Mouse (Mus musculus) large intestine, adult 2 months (tissue): Measurements from ENCODE around the gene Cdk2ap2. TPM values are rescaled to one million over a fixed set of nuclear protein-coding genes. Genes with fewer than 3 reads are reported as not detected.
"Not testable (repeated sequence)": the region's sequence is repeated elsewhere in the genome, so short reads cannot be mapped to it uniquely, and the experiment has no call there.

ENCODE experiments used
- DNase-seq: peaks from one replicate; pipeline ENCODE4 v3.0.0-alpha.2; 2012; ENCODE audit warnings: low read depth, low spot score
- WGBS: fragments of 180-500 bp; shearing (Covaris S2); methylation state at CpG from one replicate; pipeline ENCODE4 v1.1.7; 2018; 5-methylcytosine and 5-hydroxymethylcytosine counted together
- polyA plus RNA-seq: library from polyadenylated mRNA; depleted of rRNA; stranded (reverse); fragments of >200 nt; gene quantifications from 2 replicates; pipeline ENCODE4 v1.2.3, GENCODE M21; 2012

Gene Cdk2ap2
- polyA plus RNA-seq, 1 experiment, result 372 TPM

- not testable (repeated sequence) for DNase-seq
- WGBS, result 0% methylated on average over 7 of the region's 11 CpGs
Measured at GRCm38 (mm10) chr19:4064501-4064900, 32.5 kb upstream of the Cdk2ap2 start.

DNA sequence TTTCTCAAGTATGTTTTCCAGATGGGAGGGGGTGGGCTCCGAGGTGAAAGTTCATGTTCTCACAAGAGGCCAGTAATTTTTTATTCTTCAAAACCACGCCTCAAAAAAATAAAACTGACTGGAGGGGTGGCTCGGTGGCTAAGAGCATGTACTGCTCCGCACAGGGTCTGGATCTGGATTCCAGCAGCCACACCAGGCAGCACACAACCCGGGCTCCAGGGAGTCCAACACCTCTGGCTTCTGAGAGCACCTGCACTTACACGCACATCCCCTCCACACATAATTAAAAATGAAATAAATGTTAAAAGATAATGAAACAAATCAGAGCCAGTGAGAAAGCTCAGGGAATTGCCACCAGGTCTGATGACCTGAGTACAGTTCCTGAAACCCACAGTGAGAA is 30.7 kb upstream of the Cdk2ap2 start:
- no peak for DNase-seq
- WGBS, result 48% methylated on average over 6 of the region's 6 CpGs

DNA sequence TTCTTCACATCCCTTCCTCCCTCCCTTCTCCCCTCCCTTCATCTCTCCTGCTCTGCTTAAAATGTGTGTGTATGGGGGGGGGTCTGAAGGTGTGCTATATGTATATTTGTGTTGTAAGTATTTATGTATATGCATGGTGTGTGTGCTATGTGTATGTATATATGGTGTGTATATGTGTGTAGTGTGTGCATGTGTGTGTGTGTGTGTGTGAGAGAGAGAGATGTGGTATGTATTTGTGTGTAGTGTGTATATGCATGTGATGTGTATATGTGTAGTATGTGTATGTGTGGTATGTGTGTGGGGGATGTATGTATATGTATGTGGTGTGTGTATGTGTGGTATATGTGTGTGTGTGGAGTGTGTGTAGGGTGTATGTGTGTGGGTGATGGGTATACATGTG is 30.1 kb upstream of the Cdk2ap2 start:
- DNase-seq, result no peak

DNA sequence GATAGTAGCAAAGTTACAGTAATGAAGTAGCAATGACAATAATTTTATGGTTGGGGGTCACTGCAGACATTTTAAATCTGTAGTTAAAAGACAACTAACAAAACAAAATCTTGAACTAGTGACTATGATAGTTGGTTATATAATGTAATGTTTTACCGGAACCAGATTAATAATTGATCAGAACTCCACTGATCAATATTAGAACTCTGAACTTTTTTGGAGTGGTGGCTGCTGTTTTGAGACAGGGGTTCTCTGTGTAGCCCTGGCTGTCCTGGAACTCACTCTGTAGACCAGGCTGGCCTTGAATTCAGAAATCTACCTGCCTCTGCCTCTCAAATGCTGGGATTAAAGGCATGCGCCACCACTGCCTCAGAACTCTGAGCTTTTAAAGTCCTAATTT is 28.7 kb upstream of the Cdk2ap2 start:
- 46% methylated on average over 2 of the region's 2 CpGs for WGBS

GRCm38 (mm10) chr19:4068717-4069410 is 28.1 kb upstream of the Cdk2ap2 start:
- no peak for DNase-seq
- WGBS, result 37% methylated on average over 15 of the region's 15 CpGs

More for the DNA sequence above, 28.7 kb upstream of the Cdk2ap2 start:
- not testable (repeated sequence) for DNase-seq

- WGBS, result 85% methylated on average over 15 of the region's 15 CpGs
- no peak for DNase-seq
Measured at GRCm38 (mm10) chr19:4070311-4070710, 26.7 kb upstream of the Cdk2ap2 start.

DNA sequence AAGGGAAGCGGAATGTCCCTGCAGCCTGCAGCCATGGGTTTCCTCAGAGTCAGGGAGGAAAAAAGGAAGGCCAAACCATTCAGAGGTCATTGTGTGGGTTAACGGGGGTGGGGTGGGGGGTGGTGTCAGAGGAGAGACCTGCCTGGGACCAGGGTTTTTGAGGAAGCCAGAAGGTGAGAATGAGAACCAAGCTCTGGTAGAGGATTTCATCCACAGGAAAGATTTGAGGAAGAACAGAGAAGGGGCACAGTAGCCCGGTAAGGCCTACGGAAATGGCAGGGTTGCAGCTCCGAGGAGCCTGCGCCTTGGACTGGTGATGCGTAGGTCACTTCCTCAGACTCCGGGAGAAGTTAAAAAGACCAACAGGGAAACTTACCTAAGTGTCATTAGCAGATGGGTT is 26.2 kb upstream of the Cdk2ap2 start:
- no peak for DNase-seq
- 86% methylated on average over 8 of the region's 8 CpGs for WGBS

- DNase-seq, result no peak
- WGBS, result 79% methylated on average over 6 of the region's 6 CpGs
Measured at GRCm38 (mm10) chr19:4071406-4071805, 25.6 kb upstream of the Cdk2ap2 start.

GRCm38 (mm10) chr19:4072706-4073424 is 24.1 kb upstream of the Cdk2ap2 start:
- WGBS, result 66% methylated on average over 6 of the region's 6 CpGs
- no peak for DNase-seq

DNA sequence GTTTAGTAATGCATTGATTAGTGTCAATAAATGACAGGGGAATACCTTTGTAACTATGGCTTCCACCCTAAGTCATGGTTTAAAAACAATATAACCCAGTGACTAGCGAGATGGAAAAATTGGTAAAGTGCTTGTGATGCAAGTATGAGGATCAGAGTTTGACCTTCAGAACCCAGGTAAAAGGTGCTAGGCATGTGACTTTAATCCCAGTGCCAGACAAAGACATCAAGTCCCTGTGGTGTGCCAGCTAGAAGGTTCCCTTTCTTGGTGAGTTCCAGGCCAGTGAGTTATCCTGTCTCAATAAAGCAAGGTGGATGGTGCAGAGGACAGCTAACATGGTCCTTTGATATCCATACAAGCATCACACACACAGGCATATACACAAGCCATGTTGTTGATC is 21.5 kb upstream of the Cdk2ap2 start:
- WGBS, result 87% methylated on average over 1 of the region's 1 CpGs
- no peak for DNase-seq

GRCm38 (mm10) chr19:4079594-4079993 is 17.4 kb upstream of the Cdk2ap2 start:
- 29% methylated on average over 1 of the region's 1 CpGs for WGBS
- DNase-seq, result no peak

GRCm38 (mm10) chr19:4080511-4081009 is 16.4 kb upstream of the Cdk2ap2 start:
- no peak for DNase-seq
- WGBS, result 55% methylated on average over 8 of the region's 8 CpGs

GRCm38 (mm10) chr19:4081394-4081793 is 15.6 kb upstream of the Cdk2ap2 start, which contains the start of gene Cabp2:
Cabp2 (plus strand) TSS chr19:4081578.
- no peak for DNase-seq
- WGBS, result 80% methylated on average over 3 of the region's 3 CpGs

GRCm38 (mm10) chr19:4082219-4082965 is 14.6 kb upstream of the Cdk2ap2 start:
- 80% methylated on average over 11 of the region's 11 CpGs for WGBS
- DNase-seq, result no peak

DNA sequence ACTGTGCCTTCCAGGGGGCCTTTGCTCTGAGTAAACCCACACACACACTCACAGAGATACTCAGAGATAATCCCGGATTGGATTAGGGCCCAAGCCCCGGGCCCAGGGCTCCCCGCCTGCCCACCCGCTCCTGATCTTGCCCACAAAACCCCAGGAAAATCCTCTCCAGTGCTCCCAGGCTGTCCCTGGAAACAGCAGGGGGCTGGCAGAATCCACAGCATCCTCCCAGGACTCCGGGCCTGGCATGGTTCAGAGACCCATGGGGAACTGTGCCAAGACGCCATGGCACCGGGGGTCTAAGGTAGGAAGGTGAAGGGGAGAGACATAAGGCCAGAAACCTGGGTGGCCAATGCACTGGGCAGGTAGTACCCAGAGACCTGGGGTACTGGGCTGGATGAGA is 13.7 kb upstream of the Cdk2ap2 start:
- 91% methylated on average over 7 of the region's 7 CpGs for WGBS
- DNase-seq, result no peak

GRCm38 (mm10) chr19:4083826-4084225 is 13.2 kb upstream of the Cdk2ap2 start:
- DNase-seq, result no peak
- 74% methylated on average over 8 of the region's 8 CpGs for whole genome bisulfite sequencing

DNA sequence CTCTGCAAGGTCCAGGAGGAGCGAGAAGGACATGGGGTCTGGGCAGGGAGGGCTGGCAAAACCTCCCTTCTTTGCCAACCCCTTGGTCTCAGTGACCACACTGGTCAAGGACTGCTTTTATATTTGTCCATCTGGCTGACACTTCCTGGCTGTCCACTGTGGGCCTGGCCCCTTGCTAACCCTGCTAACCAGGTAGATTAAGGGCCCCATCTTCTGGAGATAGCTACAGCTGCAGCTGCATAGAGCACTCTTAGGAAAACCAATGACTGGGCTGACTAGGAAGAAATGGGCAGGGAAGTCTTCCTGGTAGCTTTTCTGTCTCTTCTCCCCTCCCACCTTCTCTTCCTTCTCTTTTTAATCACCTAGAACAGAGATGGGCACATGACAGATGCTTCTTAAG is 12.0 kb upstream of the Cdk2ap2 start:
- DNase-seq, result no peak
- 100% methylated on average over 1 of the region's 1 CpGs for WGBS

- 93% methylated on average over 15 of the region's 15 CpGs for WGBS
- no peak for DNase-seq
Measured at GRCm38 (mm10) chr19:4086156-4086555, 10.8 kb upstream of the Cdk2ap2 start.

- no peak for DNase-seq
- WGBS, result 70% methylated on average over 5 of the region's 5 CpGs
Measured at GRCm38 (mm10) chr19:4087090-4087489, 9.9 kb upstream of the Cdk2ap2 start.

DNA sequence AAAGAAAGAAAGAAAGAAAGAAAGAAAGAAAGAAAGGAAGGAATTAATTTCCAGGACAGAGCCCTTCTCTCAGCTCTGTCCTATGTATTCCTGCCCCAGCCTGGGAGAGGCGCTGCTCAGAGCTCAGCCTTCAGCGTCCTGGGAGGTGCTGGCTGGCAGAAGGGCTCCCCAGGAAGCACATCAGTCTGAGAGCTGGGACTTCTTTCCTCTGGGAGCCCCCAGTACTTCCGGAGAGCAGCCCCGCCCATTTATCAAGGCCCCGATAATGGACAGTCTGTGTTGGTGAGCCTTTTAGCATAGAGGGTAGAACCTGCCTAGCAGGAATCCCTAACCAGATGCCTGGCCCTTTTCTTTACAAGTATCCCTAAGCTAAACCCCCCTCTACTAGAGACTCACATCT is 8.8 kb upstream of the Cdk2ap2 start:
- no peak for DNase-seq
- WGBS, result 39% methylated on average over 5 of the region's 5 CpGs
